Mouse (Mus musculus) forebrain, embryonic 15.5 days (tissue): Measurements from ENCODE around the gene Ddx20. TPM values are rescaled to one million over a fixed set of nuclear protein-coding genes. Genes with fewer than 3 reads are reported as not detected.

Experiments used
- ATAC-seq: fragments of 200-750 bp; cut with Nextera tagmentation; replicated peaks from 2 replicates; pipeline ENCODE4 v1.8.0; 2017; ENCODE audit warnings: mild to moderate bottlenecking, moderate TSS enrichment, moderate library complexity
- H3K27ac ChIP-seq: fragments of 300-500 bp; sonication (generic); replicated peaks from 2 replicates; pipeline ENCODE4 v1.5.1; 2015; ENCODE audit warnings: mild to moderate bottlenecking, inconsistent platforms
- H3K27me3 ChIP-seq: fragments of 300-500 bp; sonication (generic); 2 replicates; pipeline ENCODE4 v1.6.1; 2015; ENCODE audit warnings: inconsistent platforms
- H3K36me3 ChIP-seq: fragments of 300-500 bp; sonication (generic); 2 replicates; pipeline ENCODE4 v1.6.1; 2015; ENCODE audit warnings: mild to moderate bottlenecking, inconsistent platforms
- H3K4me1 ChIP-seq: fragments of 300-500 bp; sonication (generic); 2 replicates; pipeline ENCODE4 v1.6.1; 2015; ENCODE audit warnings: inconsistent platforms
- H3K4me2 ChIP-seq: fragments of 300-500 bp; sonication (generic); replicated peaks from 2 replicates; pipeline ENCODE4 v1.6.1; 2015; ENCODE audit warnings: mild to moderate bottlenecking, inconsistent platforms
- H3K4me3 ChIP-seq: fragments of 300-500 bp; sonication (generic); 2 replicates; pipeline ENCODE4 v1.5.1; 2015; ENCODE audit warnings: mild to moderate bottlenecking, inconsistent platforms
- H3K9ac ChIP-seq: fragments of 300-500 bp; sonication (generic); replicated peaks from 2 replicates; pipeline ENCODE4 v1.6.1; 2015; ENCODE audit warnings: mild to moderate bottlenecking, inconsistent platforms
- H3K9me3 ChIP-seq: fragments of 300-500 bp; sonication (generic); 2 replicates; pipeline ENCODE4 v1.6.1; 2016; ENCODE audit warnings: inconsistent platforms
- WGBS: fragments of 180-500 bp; shearing (Covaris S2); methylation state at CpG from one replicate; pipeline ENCODE4 v1.1.7; 2015; ENCODE audit warnings: mixed read lengths; 5-methylcytosine and 5-hydroxymethylcytosine counted together
- polyA plus RNA-seq: library from polyadenylated mRNA; unstranded; fragments of >200 nt; fragmentation: Nextera tagmentation; extraction: Ambion mirVana; gene quantifications from 2 replicates; pipeline ENCODE4 v1.2.1, GENCODE M21; 2015

Gene Ddx20
- polyA plus RNA-seq, 1 experiment from 2014 or later = 33.6 TPM

GRCm38 (mm10) chr3:105655031-105655585 lies 32.3 kb downstream of the Ddx20 start:
- Histone ChIP-seq H3K4me1 (no peaks in the 10 kb centered on the region), H3K4me3 (no peak overlapping the region), H3K27me3 (no peaks in the 10 kb centered on the region), H3K9ac (no peak overlapping the region), H3K4me2 (no peak overlapping the region), H3K36me3 (no peaks in the 10 kb centered on the region), H3K27ac (no peak overlapping the region), H3K9me3 (no peaks in the 10 kb centered on the region)
- ATAC-seq = no peak
- WGBS = 93% methylated on average over 11 of the region's 11 CpGs

GRCm38 (mm10) chr3:105653544-105654380 lies 33.6 kb downstream of the Ddx20 start:
- Histone ChIP-seq H3K9ac (no peak overlapping the region), H3K4me2 (no peak overlapping the region), H3K4me1 (no peaks in the 10 kb centered on the region), H3K27me3 (no peaks in the 10 kb centered on the region), H3K9me3 (no peaks in the 10 kb centered on the region), H3K4me3 (no peak overlapping the region), H3K27ac (no peak overlapping the region), H3K36me3 (no peaks in the 10 kb centered on the region)
- WGBS = 76% methylated on average over 13 of the region's 13 CpGs
- ATAC-seq = no peak

- H3K4me3 ChIP-seq = no peak overlapping the region
- 51% methylated on average over 8 of the region's 8 CpGs for WGBS
- ATAC-seq = no peak
Observed at GRCm38 (mm10) chr3:105648889-105649567, 38.3 kb downstream of the Ddx20 start.

GRCm38 (mm10) chr3:105643566-105643965 lies 43.8 kb downstream of the Ddx20 start:
- no peaks in the 10 kb centered on the region for H3K9me3 ChIP-seq
- no peak overlapping the region for H3K27ac ChIP-seq
- no peak overlapping the region for H3K4me3 ChIP-seq
- ATAC-seq = no peak
- no peaks in the 10 kb centered on the region for H3K36me3 ChIP-seq
- 88% methylated on average over 5 of the region's 5 CpGs for WGBS
- no peaks in the 10 kb centered on the region for H3K27me3 ChIP-seq
- H3K4me1 ChIP-seq = no peaks in the 10 kb centered on the region
- no peak overlapping the region for H3K9ac ChIP-seq
- H3K4me2 ChIP-seq = no peak overlapping the region

More at GRCm38 (mm10) chr3:105648889-105649567, 38.3 kb downstream of the Ddx20 start:
- Histone ChIP-seq H3K4me1 (no peaks in the 10 kb centered on the region), H3K27me3 (no peaks in the 10 kb centered on the region), H3K9me3 (no peaks in the 10 kb centered on the region), H3K4me2 (no peak overlapping the region), H3K27ac (no peak overlapping the region), H3K36me3 (no peaks in the 10 kb centered on the region), H3K9ac (no peak overlapping the region)

GRCm38 (mm10) chr3:105642186-105642585 lies 45.2 kb downstream of the Ddx20 start:
- Histone ChIP-seq H3K9me3 (no peaks in the 10 kb centered on the region), H3K4me3 (no peak overlapping the region), H3K36me3 (no peaks in the 10 kb centered on the region), H3K4me1 (no peaks in the 10 kb centered on the region), H3K4me2 (no peak overlapping the region), H3K27ac (no peak overlapping the region), H3K9ac (no peak overlapping the region), H3K27me3 (no peaks in the 10 kb centered on the region)
- WGBS = 49% methylated on average over 1 of the region's 1 CpGs
- peak; percentile 65 for ATAC-seq

- peaks cover 11% of the 10 kb centered on the region; the same call in 1 of the 2 replicates for H3K4me1 ChIP-seq
- H3K4me2 ChIP-seq = no peak overlapping the region
- WGBS = 63% methylated on average over 3 of the region's 3 CpGs
- no peaks in the 10 kb centered on the region for H3K9me3 ChIP-seq
- no peaks in the 10 kb centered on the region for H3K36me3 ChIP-seq
- H3K27ac ChIP-seq = 0 out of 2 replicates have a peak overlapping the region, but pooled peaks have one; percentile 19
- no peak overlapping the region for H3K4me3 ChIP-seq
- no peak for ATAC-seq
- H3K9ac ChIP-seq = no peak overlapping the region
- H3K27me3 ChIP-seq = no peaks in the 10 kb centered on the region
Observed at GRCm38 (mm10) chr3:105633021-105633420, 54.4 kb downstream of the Ddx20 start.

- H3K36me3 ChIP-seq = no peaks in the 10 kb centered on the region
- no peak overlapping the region for H3K9ac ChIP-seq
- H3K4me3 ChIP-seq = no peak overlapping the region
- peak overlapping the region; percentile 19; the same call in 1 of the 2 replicates for H3K27ac ChIP-seq
- H3K27me3 ChIP-seq = no peaks in the 10 kb centered on the region
- no peaks in the 10 kb centered on the region for H3K9me3 ChIP-seq
- peak; percentile 15; the same call in 1 of the 2 replicates for ATAC-seq
- WGBS = 50% methylated on average over 2 of the region's 2 CpGs
- H3K4me1 ChIP-seq = peaks cover 11% of the 10 kb centered on the region; the same call in 1 of the 2 replicates
- H3K4me2 ChIP-seq = no peak overlapping the region
Observed at GRCm38 (mm10) chr3:105632296-105632695, 55.1 kb downstream of the Ddx20 start.

Other genes with a start within 250 kb of the Ddx20 start
- gene Kcnd3, start 235.2 kb downstream of the Ddx20 start, polyA plus RNA-seq = 8.2 and 8.4 TPM in 2 replicates
- 3.1 and 3.3 TPM in 2 replicates for gene Inka2, start 17.0 kb upstream of the Ddx20 start, polyA plus RNA-seq
- 76.3 and 78.3 TPM in 2 replicates for gene Rap1a, start 113.8 kb upstream of the Ddx20 start, polyA plus RNA-seq
- 0.23 and 0.46 TPM in 2 replicates for gene Adora3, start 183.3 kb upstream of the Ddx20 start, polyA plus RNA-seq
- 0.24 TPM in 1 of 2 replicates, not detected in the other for gene Tmigd3, start 183.3 kb upstream of the Ddx20 start, polyA plus RNA-seq
- 0.20 and 0.23 TPM in 2 replicates for gene I830077J02Rik, start 245.1 kb upstream of the Ddx20 start, polyA plus RNA-seq